Mouse (Mus musculus): ENCODE results near the gene Cdhr3. TPM values are rescaled to one million over a fixed set of nuclear protein-coding genes. Genes with fewer than 3 reads are reported as not detected.

The Cdhr3 gene
- polyA plus RNA-seq, 1 experiment: 0.19 TPM

DNA sequence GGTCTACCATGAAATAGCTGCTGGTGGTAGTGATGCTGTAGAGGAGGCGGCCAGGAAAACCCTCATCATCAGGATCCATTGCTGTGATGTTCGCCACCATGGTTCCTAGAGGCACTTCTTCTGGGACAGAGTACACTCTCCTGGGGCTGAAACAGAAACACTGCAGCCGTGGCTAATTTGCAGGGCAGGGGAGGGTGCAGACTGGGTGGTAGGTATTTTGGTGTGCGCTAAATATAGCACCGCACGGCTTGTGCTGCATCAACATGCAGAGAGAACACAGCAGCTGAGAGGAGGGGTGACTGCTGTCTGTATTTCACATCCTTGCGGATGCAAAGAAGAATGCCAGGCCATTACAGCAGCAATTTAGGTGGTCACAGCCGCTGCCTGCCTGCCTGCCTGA is 31.0 kb downstream of the Cdhr3 start:
- H3K4me3 ChIP-seq (ENCODE audit: insufficient read depth, low read length): no peak overlapping the region
- H3K27ac ChIP-seq (ENCODE audit: insufficient read depth, low read depth, low read length): no peak overlapping the region

DNA sequence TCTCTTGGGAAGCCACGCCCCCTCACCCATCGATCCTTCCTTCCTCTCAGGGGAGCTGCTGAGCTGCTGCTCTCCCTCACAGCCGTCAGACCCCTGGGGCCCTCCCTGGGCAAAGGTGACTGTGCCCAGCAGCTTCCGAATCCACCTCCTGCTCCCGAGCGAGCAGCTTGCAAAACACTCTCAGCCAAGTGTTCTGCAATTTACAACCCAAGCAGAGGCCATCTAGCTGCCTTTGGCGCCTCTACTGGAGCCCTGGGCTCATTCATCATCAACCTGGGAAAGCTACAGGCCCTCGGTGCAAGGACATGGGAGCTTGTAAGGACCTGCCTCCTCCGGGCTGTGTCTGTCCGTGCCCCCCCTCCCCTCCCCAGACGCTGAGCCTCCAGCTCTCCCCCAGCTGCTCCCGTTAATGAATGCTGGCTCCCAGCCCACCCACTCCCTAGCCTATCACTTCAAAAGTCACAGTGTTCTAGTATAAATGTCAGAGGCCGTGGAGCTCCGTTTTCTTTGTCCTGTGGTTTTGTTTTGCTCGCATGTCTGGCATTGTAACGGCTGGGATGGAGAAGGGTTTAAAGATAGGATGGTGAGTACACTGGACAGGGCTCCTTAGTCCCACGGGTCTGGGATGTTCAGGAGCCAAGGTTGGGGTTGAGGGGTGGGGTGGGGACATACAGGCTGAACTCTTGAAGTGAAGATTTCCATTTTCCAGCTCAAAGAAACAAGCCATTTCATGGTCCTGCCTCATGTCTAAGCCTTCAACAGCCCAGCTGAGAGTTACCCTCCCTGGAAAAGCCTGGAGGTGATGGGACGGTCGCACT is 35.2 kb downstream of the Cdhr3 start:
- Histone ChIP-seq H3K27ac (ENCODE audit: insufficient read depth, low read depth, low read length) (no peak overlapping the region), H3K4me3 (ENCODE audit: insufficient read depth, low read length) (peak overlapping the region; percentile 26; the same call in 1 of the 2 replicates), H3K4me1 (ENCODE audit: control insufficient read depth, insufficient read depth, low read length) (peaks cover 2% of the 10 kb centered on the region; the same call in 1 of the 2 replicates)
- TF ChIP-seq POLR2A (IDR thresholded peaks at IDR 0.05; ENCODE audit: borderline replicate concordance, low read depth, low read length): no peak
- no peak for TF ChIP-seq CTCF (IDR thresholded peaks at IDR 0.05; ENCODE audit: low read depth, low read length)

More for the DNA sequence above, 31.0 kb downstream of the Cdhr3 start:
- TF ChIP-seq CTCF (IDR thresholded peaks at IDR 0.05; ENCODE audit: low read depth, low read length) (no peak), POLR2A (IDR thresholded peaks at IDR 0.05; ENCODE audit: borderline replicate concordance, low read depth, low read length) (no peak)
- H3K4me1 ChIP-seq (ENCODE audit: control insufficient read depth, insufficient read depth, low read length): peaks cover 25% of the 10 kb centered on the region

DNA sequence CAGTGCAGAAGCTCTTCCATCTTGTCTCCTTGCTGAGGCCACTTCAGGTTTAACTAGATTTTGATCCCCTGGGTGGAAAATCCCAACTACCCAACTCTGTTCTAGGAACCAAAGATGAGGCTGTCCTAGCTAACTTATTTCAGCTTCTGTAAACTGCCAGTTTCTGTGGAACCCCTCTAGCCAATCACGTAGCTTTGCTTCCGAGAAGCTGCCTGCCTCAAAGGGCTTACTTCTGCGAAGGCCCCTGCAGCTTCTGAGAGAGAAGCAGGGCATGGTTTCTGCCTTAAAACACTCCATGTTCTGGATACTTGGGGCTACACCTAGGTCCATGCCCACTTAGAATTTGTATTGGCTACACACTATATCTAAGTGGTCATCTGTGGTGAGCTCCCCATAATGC is 36.1 kb downstream of the Cdhr3 start:
- TF ChIP-seq POLR2A (IDR thresholded peaks at IDR 0.05; ENCODE audit: borderline replicate concordance, low read depth, low read length) (no peak), CTCF (IDR thresholded peaks at IDR 0.05; ENCODE audit: low read depth, low read length) (no peak)
- H3K4me3 ChIP-seq (ENCODE audit: insufficient read depth, low read length): no peak overlapping the region
- no peak overlapping the region for H3K27ac ChIP-seq (ENCODE audit: insufficient read depth, low read depth, low read length)
- H3K4me1 ChIP-seq (ENCODE audit: control insufficient read depth, insufficient read depth, low read length): peaks cover 8% of the 10 kb centered on the region

DNA sequence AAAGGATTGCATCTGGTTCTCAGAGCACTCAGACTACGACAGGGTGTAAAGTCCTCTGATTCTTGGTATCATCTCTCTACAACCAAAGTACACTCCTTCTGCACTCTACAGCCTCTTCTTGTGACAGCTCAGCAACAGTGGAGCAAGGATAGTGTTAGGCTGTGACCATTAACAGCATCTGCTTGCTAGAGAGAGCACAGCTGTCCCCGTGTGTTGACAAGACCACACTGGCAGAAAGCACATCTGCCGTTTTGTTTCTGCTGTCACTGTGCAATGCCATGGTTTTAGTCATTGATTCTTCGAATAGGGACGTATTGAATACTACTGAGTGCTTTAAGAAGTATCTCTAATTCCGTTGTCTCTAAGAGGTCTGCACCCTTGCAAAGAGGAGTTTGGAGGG is 36.6 kb downstream of the Cdhr3 start:
- TF ChIP-seq POLR2A (IDR thresholded peaks at IDR 0.05; ENCODE audit: borderline replicate concordance, low read depth, low read length): no peak
- TF ChIP-seq CTCF (IDR thresholded peaks at IDR 0.05; ENCODE audit: low read depth, low read length): no peak
- Histone ChIP-seq H3K4me1 (ENCODE audit: control insufficient read depth, insufficient read depth, low read length) (peaks cover 11% of the 10 kb centered on the region), H3K4me3 (ENCODE audit: insufficient read depth, low read length) (no peak overlapping the region), H3K27ac (ENCODE audit: insufficient read depth, low read depth, low read length) (no peak overlapping the region)

DNA sequence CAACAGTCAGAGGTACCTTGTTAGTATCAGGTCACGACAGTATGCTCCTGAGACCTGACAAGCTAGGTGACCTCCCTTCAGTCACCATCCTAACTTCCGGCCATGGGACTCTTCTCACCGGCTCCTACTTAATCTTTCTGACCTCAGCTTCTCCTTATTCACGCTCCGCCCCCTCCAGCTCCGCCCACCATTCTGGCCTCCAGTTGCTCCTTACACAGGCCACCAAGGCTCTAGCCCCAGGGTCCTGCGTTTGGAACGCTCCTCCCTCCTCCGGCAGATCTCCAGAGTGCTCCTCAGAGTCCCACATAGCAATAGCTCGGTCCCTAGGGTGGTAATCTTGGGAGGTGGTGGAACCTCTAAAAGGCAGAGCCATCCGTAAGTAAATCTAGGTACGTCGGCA is 38.9 kb downstream of the Cdhr3 start:
- no peak overlapping the region for H3K27ac ChIP-seq (ENCODE audit: insufficient read depth, low read depth, low read length)
- peaks cover 20% of the 10 kb centered on the region for H3K4me1 ChIP-seq (ENCODE audit: control insufficient read depth, insufficient read depth, low read length)
- no peak overlapping the region for H3K4me3 ChIP-seq (ENCODE audit: insufficient read depth, low read length)
- no peak for TF ChIP-seq POLR2A (IDR thresholded peaks at IDR 0.05; ENCODE audit: borderline replicate concordance, low read depth, low read length)
- no peak for TF ChIP-seq CTCF (IDR thresholded peaks at IDR 0.05; ENCODE audit: low read depth, low read length)

DNA sequence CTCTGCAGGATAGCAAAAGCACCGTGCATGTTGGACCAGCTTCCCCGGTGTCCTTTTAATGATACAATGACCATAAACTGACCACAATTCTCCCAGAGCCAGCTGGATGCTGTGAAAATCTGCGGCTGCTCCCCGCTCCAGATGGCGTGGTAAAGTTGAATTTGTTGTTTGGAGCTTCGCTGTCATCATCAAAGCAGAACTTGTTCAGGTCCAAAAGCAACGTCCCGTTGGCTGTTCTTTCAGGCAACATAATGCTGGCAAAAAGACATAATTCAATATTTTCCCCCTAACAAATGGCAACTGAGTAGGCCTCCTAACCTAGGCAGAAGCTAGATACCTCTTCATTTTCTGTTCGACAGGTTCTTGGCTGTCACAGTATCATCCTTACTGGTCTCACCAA is 39.4 kb downstream of the Cdhr3 start:
- Histone ChIP-seq H3K4me1 (ENCODE audit: control insufficient read depth, insufficient read depth, low read length) (peaks cover 20% of the 10 kb centered on the region), H3K27ac (ENCODE audit: insufficient read depth, low read depth, low read length) (no peak overlapping the region), H3K4me3 (ENCODE audit: insufficient read depth, low read length) (no peak overlapping the region)
- TF ChIP-seq POLR2A (IDR thresholded peaks at IDR 0.05; ENCODE audit: borderline replicate concordance, low read depth, low read length) (no peak), CTCF (IDR thresholded peaks at IDR 0.05; ENCODE audit: low read depth, low read length) (no peak)

DNA sequence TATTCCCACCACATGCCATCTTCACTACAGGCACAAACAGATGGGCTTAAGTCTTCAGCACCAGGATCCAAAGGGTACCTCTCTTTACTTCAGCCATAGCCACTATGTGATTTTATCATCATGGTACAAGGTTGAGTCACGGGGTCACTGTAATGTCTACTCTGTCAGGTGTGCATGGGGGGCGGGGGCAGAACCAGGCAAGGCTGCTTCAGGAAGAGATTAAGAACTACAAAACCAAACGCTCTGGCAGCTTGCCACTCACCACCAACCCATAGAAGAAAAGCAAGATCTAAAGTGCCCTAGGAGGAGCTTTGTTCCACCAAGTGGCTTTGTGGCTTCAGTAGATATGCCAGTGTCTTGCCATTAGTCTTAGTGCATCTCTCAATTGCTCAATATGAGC is 44.3 kb downstream of the Cdhr3 start:
- TF ChIP-seq CTCF (IDR thresholded peaks at IDR 0.05; ENCODE audit: low read depth, low read length) (no peak), POLR2A (IDR thresholded peaks at IDR 0.05; ENCODE audit: borderline replicate concordance, low read depth, low read length) (no peak)

GRCm38 (mm10) chr12:33046434-33046833 is 46.2 kb downstream of the Cdhr3 start:
- H3K4me1 ChIP-seq (ENCODE audit: control insufficient read depth, insufficient read depth, low read length): peaks cover 62% of the 10 kb centered on the region
- no peak for TF ChIP-seq CTCF (IDR thresholded peaks at IDR 0.05; ENCODE audit: low read depth, low read length)
- TF ChIP-seq POLR2A (IDR thresholded peaks at IDR 0.05; ENCODE audit: borderline replicate concordance, low read depth, low read length): no peak
- H3K4me3 ChIP-seq (ENCODE audit: insufficient read depth, low read length): no peak overlapping the region
- H3K27ac ChIP-seq (ENCODE audit: insufficient read depth, low read depth, low read length): no peak overlapping the region

More for the DNA sequence above, 44.3 kb downstream of the Cdhr3 start:
- Histone ChIP-seq H3K4me1 (ENCODE audit: control insufficient read depth, insufficient read depth, low read length) (peaks cover 53% of the 10 kb centered on the region), H3K4me3 (ENCODE audit: insufficient read depth, low read length) (no peak overlapping the region), H3K27ac (ENCODE audit: insufficient read depth, low read depth, low read length) (no peak overlapping the region)

- TF ChIP-seq POLR2A (IDR thresholded peaks at IDR 0.05; ENCODE audit: borderline replicate concordance, low read depth, low read length) (no peak), CTCF (IDR thresholded peaks at IDR 0.05; ENCODE audit: low read depth, low read length) (no peak)
- Histone ChIP-seq H3K4me3 (ENCODE audit: insufficient read depth, low read length) (peak overlapping the region; percentile 24; the same call in 1 of the 2 replicates), H3K27ac (ENCODE audit: insufficient read depth, low read depth, low read length) (peak overlapping the region; percentile 77), H3K4me1 (ENCODE audit: control insufficient read depth, insufficient read depth, low read length) (peaks cover 61% of the 10 kb centered on the region)
Measured at GRCm38 (mm10) chr12:33045533-33046361, 46.9 kb downstream of the Cdhr3 start.

DNA sequence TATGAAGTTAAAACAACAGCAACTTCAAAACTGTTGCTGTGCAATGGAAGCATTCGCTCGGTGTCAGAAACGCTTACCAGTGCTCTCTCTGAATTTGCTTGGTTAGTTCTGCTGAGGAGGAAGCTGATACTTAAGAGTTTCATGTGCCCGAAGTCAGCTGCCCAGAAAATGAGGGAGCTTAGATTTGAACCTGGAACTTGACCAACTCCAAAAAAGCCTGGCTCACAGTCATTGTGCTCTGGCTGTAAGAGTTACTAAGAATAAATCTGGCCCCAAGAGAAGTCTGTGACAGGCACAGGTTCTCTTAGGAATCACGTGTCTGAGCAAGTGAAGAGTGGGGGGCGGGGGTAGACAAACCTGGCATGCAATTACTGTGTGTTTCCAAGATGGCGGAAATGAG is 51.2 kb downstream of the Cdhr3 start:
- TF ChIP-seq CTCF (IDR thresholded peaks at IDR 0.05; ENCODE audit: low read depth, low read length) (no peak), POLR2A (IDR thresholded peaks at IDR 0.05; ENCODE audit: borderline replicate concordance, low read depth, low read length) (no peak)
- Histone ChIP-seq H3K27ac (ENCODE audit: insufficient read depth, low read depth, low read length) (peak overlapping the region; percentile 86), H3K4me3 (ENCODE audit: insufficient read depth, low read length) (no peak overlapping the region), H3K4me1 (ENCODE audit: control insufficient read depth, insufficient read depth, low read length) (peaks cover 60% of the 10 kb centered on the region)
